Mouse (Mus musculus) stomach, postnatal 0 days (tissue): ENCODE data around the gene Nvl. TPM values are rescaled to one million over a fixed set of nuclear protein-coding genes. Genes with fewer than 3 reads are reported as not detected.
A peak's percentile ranks its signal among the peaks of the same experiment; 100 is the strongest.

ENCODE experiments used
- ATAC-seq: fragments of 200-750 bp; cut with Nextera tagmentation; 2 replicates; pipeline ENCODE4 v1.8.0; 2017; ENCODE audit not compliant: low FRiP score, low TSS enrichment
- DNase-seq: peaks from one replicate; pipeline ENCODE4 v3.0.0-alpha.2; 2016; ENCODE audit warnings: low spot score
- H3K27ac ChIP-seq: fragments of 300-500 bp; sonication (generic); replicated peaks from 2 replicates; pipeline ENCODE4 v1.5.1; 2014; ENCODE audit warnings: mild to moderate bottlenecking, control low read depth
- H3K27me3 ChIP-seq: fragments of 300-500 bp; sonication (generic); 2 replicates; pipeline ENCODE4 v1.6.1; 2014; ENCODE audit warnings: low read length; ENCODE audit not compliant: control insufficient read depth, insufficient read depth
- H3K36me3 ChIP-seq: fragments of 300-500 bp; sonication (generic); 2 replicates; pipeline ENCODE4 v1.6.1; 2014; ENCODE audit warnings: low read length, mixed read lengths; ENCODE audit not compliant: control insufficient read depth, insufficient read depth
- H3K4me1 ChIP-seq: fragments of 300-500 bp; sonication (generic); replicated peaks from 2 replicates; pipeline ENCODE4 v1.6.1; 2014; ENCODE audit warnings: antibody characterized with exemption; ENCODE audit not compliant: control insufficient read depth, insufficient read depth
- H3K4me2 ChIP-seq: fragments of 300-500 bp; sonication (generic); replicated peaks from 2 replicates; pipeline ENCODE4 v1.6.1; 2014; ENCODE audit warnings: low read depth, mild to moderate bottlenecking, control low read depth, moderate library complexity
- H3K4me3 ChIP-seq: fragments of 300-500 bp; sonication (generic); 2 replicates; pipeline ENCODE4 v1.5.1; 2014; ENCODE audit warnings: low read depth, low read length, control low read depth
- H3K9ac ChIP-seq: fragments of 300-500 bp; sonication (generic); 2 replicates; pipeline ENCODE4 v1.6.1; 2014; ENCODE audit warnings: mild to moderate bottlenecking, low read length, control low read depth, mixed read lengths
- H3K9me3 ChIP-seq: fragments of 300-500 bp; sonication (generic); 2 replicates; pipeline ENCODE4 v1.6.1; 2016; ENCODE audit warnings: low read length; ENCODE audit not compliant: control insufficient read depth
- CTCF ChIP-seq: IDR thresholded peaks from 2 replicates; pipeline ENCODE4 v1.5.1; 2016; ENCODE audit warnings: antibody characterized with exemption, low read depth, mild to moderate bottlenecking, moderate library complexity
- EP300 ChIP-seq: optimal IDR thresholded peaks from 2 replicates; pipeline ENCODE3; 2016; ENCODE audit warnings: antibody characterized with exemption
- WGBS: fragments of 180-500 bp; shearing (Covaris S2); extraction: QIAGEN DNeasy Blood & Tissue Kit; methylation state at CpG from one replicate; pipeline ENCODE4 v1.1.7; 2014; 5-methylcytosine and 5-hydroxymethylcytosine counted together
- polyA plus RNA-seq: library from polyadenylated mRNA; unstranded; fragments of >200 nt; fragmentation: Nextera tagmentation; extraction: Ambion mirVana; gene quantifications from 2 replicates; pipeline ENCODE4 v1.2.1, GENCODE M21; 2015

Gene Nvl
- polyA plus RNA-seq, 1 experiment from 2014 or later = 12.1 TPM

GRCm38 (mm10) chr1:181143609-181143949, 425 bp downstream of the Nvl start:
- DNase-seq = no peak
- 0 out of 2 replicates have a peak, but pooled peaks cover 5% of the 10 kb centered on the region for H3K4me1 ChIP-seq
- H3K4me3 ChIP-seq = peak overlapping the region; percentile 81
- peak overlapping the region; percentile 86 for H3K27ac ChIP-seq
- H3K36me3 ChIP-seq = 0 out of 2 replicates have a peak, but pooled peaks cover 5% of the 10 kb centered on the region
- no peaks in the 10 kb centered on the region for H3K9me3 ChIP-seq
- under 1% methylated on average over 12 of the region's 12 CpGs for WGBS
- no peak for TF ChIP-seq EP300
- peak overlapping the region; percentile 73 for H3K4me2 ChIP-seq
- no peaks in the 10 kb centered on the region for H3K27me3 ChIP-seq
- H3K9ac ChIP-seq = peak overlapping the region; percentile 74
- ATAC-seq = peak; percentile 30

GRCm38 (mm10) chr1:181138730-181139129, 5.3 kb downstream of the Nvl start:
- no peak for ATAC-seq
- H3K36me3 ChIP-seq = peaks cover 13% of the 10 kb centered on the region

GRCm38 (mm10) chr1:181131915-181132314, 12.1 kb downstream of the Nvl start:
- Histone ChIP-seq H3K9ac (no peak overlapping the region), H3K27me3 (no peaks in the 10 kb centered on the region), H3K4me2 (no peak overlapping the region), H3K4me3 (no peak overlapping the region), H3K27ac (no peak overlapping the region), H3K4me1 (no peaks in the 10 kb centered on the region), H3K9me3 (no peaks in the 10 kb centered on the region), H3K36me3 (peaks cover 15% of the 10 kb centered on the region)
- DNase-seq = no peak
- ATAC-seq = peak; percentile 64; the same call in 1 of the 2 replicates
- WGBS = 77% methylated on average over 6 of the region's 6 CpGs
- TF ChIP-seq EP300 = no peak

More at GRCm38 (mm10) chr1:181138730-181139129, 5.3 kb downstream of the Nvl start:
- Histone ChIP-seq H3K4me2 (no peak overlapping the region), H3K9me3 (no peaks in the 10 kb centered on the region), H3K9ac (no peak overlapping the region), H3K27me3 (no peaks in the 10 kb centered on the region), H3K27ac (no peak overlapping the region), H3K4me1 (no peaks in the 10 kb centered on the region), H3K4me3 (no peak overlapping the region)
- 92% methylated on average over 7 of the region's 7 CpGs for WGBS
- no peak for DNase-seq
- TF ChIP-seq CTCF (no peak), EP300 (no peak)

GRCm38 (mm10) chr1:181126766-181127165, 17.2 kb downstream of the Nvl start:
- H3K36me3 ChIP-seq = peaks cover 10% of the 10 kb centered on the region
- no peak overlapping the region for H3K9ac ChIP-seq
- 84% methylated on average over 9 of the region's 9 CpGs for WGBS

GRCm38 (mm10) chr1:181125916-181126315, 18.1 kb downstream of the Nvl start:
- peaks cover 10% of the 10 kb centered on the region for H3K36me3 ChIP-seq
- no peak overlapping the region for H3K9ac ChIP-seq
- no peaks in the 10 kb centered on the region for H3K27me3 ChIP-seq
- WGBS = 95% methylated on average over 3 of the region's 3 CpGs
- no peaks in the 10 kb centered on the region for H3K9me3 ChIP-seq
- H3K4me1 ChIP-seq = no peaks in the 10 kb centered on the region
- DNase-seq (no peak), ATAC-seq (no peak)
- H3K4me3 ChIP-seq = no peak overlapping the region
- H3K4me2 ChIP-seq = no peak overlapping the region
- TF ChIP-seq EP300 (no peak), CTCF (no peak)
- H3K27ac ChIP-seq = no peak overlapping the region

More at GRCm38 (mm10) chr1:181126766-181127165, 17.2 kb downstream of the Nvl start:
- Histone ChIP-seq H3K4me2 (no peak overlapping the region), H3K4me1 (no peaks in the 10 kb centered on the region), H3K9me3 (no peaks in the 10 kb centered on the region), H3K27me3 (no peaks in the 10 kb centered on the region), H3K4me3 (no peak overlapping the region), H3K27ac (no peak overlapping the region)
- no peak for ATAC-seq
- DNase-seq = no peak
- TF ChIP-seq EP300 (no peak), CTCF (no peak)

- Histone ChIP-seq H3K27ac (no peak overlapping the region), H3K36me3 (peaks cover 10% of the 10 kb centered on the region), H3K27me3 (no peaks in the 10 kb centered on the region), H3K9ac (no peak overlapping the region), H3K9me3 (no peaks in the 10 kb centered on the region), H3K4me3 (no peak overlapping the region), H3K4me2 (no peak overlapping the region), H3K4me1 (no peaks in the 10 kb centered on the region)
- 96% methylated on average over 2 of the region's 2 CpGs for WGBS
- TF ChIP-seq CTCF (no peak), EP300 (no peak)
- no peak for DNase-seq
- ATAC-seq = no peak
Observed at GRCm38 (mm10) chr1:181124145-181124544, 19.9 kb downstream of the Nvl start.
